Mouse (Mus musculus): ENCODE measurements around the gene Arhgap35. TPM values are rescaled to one million over a fixed set of nuclear protein-coding genes. Genes with fewer than 3 reads are reported as not detected.

Gene Arhgap35
- polyA plus RNA-seq, 1 experiment from 2014 or later: 11.5 TPM

DNA sequence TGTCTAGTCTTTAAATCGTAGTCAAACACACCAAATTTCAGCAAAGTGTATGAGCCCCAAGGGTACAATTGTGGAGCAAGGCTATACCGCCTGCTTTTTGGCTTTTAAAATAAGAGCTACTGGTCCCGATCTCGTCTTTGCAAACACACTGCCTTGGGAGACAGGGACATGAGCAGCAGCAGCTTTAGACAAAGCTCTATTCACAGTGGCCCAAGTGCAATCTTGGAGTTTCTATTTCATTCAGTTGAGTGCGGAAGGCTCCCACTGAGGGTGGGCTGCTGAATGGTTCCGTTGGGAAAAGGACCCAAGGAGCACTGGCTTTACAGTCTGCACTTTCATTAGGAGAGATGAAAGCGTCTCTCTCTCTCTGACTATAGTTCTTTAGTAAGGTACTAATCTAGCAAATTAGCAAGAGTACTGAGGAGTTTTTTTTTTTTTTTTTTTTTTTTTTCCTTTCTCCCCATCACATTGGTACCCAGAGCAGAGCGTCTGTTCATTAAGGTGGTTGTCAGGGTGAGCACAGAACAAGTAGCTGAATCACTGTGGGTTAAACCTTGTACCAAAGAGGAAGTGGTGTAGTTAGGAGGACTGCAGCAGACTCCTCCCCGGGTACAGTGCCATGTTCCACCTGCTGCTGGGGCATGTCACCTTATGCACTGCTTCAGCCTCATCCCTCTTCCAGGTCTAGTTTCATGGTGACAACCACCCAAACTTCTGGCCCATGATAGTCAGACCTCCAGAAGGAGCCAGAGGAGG, 56.8 kb downstream of the Arhgap35 start:
- Histone ChIP-seq H3K4me1 (replicated peaks; ENCODE audit: control insufficient read depth, insufficient read depth, low read length) (no peaks in the 10 kb centered on the region), H3K4me2 (no peak overlapping the region), H3K9ac (ENCODE audit: low read depth, low read length) (no peak overlapping the region), H3K36me3 (ENCODE audit: control insufficient read depth, insufficient read depth, low read length) (peaks cover 11% of the 10 kb centered on the region; the same call in 1 of the 2 replicates), H3K27me3 (replicated peaks; ENCODE audit: control insufficient read depth, insufficient read depth, low read length) (no peaks in the 10 kb centered on the region), H3K4me3 (ENCODE audit: low read depth, low read length) (no peak overlapping the region), H3K27ac (ENCODE audit: low read depth, low read length) (no peak overlapping the region), H3K9me3 (ENCODE audit: control insufficient read depth, low read length) (no peaks in the 10 kb centered on the region)
- DNase-seq (ENCODE audit: low spot score) (no peak), ATAC-seq (replicated peaks; ENCODE audit: low FRiP score) (no peak)
- 81% methylated on average over 9 of the region's 9 CpGs for WGBS

- Histone ChIP-seq H3K4me1 (replicated peaks; ENCODE audit: control insufficient read depth, insufficient read depth, low read length) (no peaks in the 10 kb centered on the region), H3K36me3 (ENCODE audit: control insufficient read depth, insufficient read depth, low read length) (peaks cover 9% of the 10 kb centered on the region; the same call in 1 of the 2 replicates), H3K9me3 (ENCODE audit: control insufficient read depth, low read length) (no peaks in the 10 kb centered on the region), H3K4me2 (no peak overlapping the region), H3K4me3 (ENCODE audit: low read depth, low read length) (no peak overlapping the region), H3K27me3 (replicated peaks; ENCODE audit: control insufficient read depth, insufficient read depth, low read length) (no peaks in the 10 kb centered on the region), H3K9ac (ENCODE audit: low read depth, low read length) (no peak overlapping the region), H3K27ac (ENCODE audit: low read depth, low read length) (no peak overlapping the region)
- ATAC-seq (replicated peaks; ENCODE audit: low FRiP score) (no peak), DNase-seq (ENCODE audit: low spot score) (no peak)
- WGBS: 70% methylated on average over 4 of the region's 4 CpGs
These were observed 57.5 kb downstream of the Arhgap35 start for GRCm38 (mm10) chr7:16557251-16557650.

DNA sequence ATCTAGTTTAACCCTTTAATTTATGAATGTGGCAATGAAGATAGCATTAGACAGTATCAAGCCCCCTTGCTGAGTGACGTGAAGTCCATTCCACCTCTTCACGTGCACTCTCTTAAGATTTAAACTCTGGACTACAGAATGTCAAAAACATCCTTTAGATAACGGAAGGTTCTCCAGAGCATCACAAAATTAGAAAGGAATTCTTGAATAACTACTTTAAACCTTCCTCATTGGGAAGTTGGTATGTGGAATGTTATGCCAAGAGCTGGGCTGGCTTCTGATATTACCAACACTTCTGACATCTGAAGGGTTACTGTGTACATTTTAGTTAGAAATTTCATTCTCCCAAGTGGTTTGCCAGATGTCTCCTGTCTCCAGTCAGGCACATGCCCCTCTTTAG, 60.6 kb downstream of the Arhgap35 start:
- ATAC-seq (replicated peaks; ENCODE audit: low FRiP score) (no peak), DNase-seq (ENCODE audit: low spot score) (no peak)
- Histone ChIP-seq H3K27me3 (replicated peaks; ENCODE audit: control insufficient read depth, insufficient read depth, low read length) (no peaks in the 10 kb centered on the region), H3K4me2 (no peak overlapping the region), H3K36me3 (ENCODE audit: control insufficient read depth, insufficient read depth, low read length) (0 out of 2 replicates have a peak, but pooled peaks cover 2% of the 10 kb centered on the region), H3K9me3 (ENCODE audit: control insufficient read depth, low read length) (no peaks in the 10 kb centered on the region), H3K4me3 (ENCODE audit: low read depth, low read length) (no peak overlapping the region), H3K9ac (ENCODE audit: low read depth, low read length) (no peak overlapping the region), H3K27ac (ENCODE audit: low read depth, low read length) (no peak overlapping the region), H3K4me1 (replicated peaks; ENCODE audit: control insufficient read depth, insufficient read depth, low read length) (no peaks in the 10 kb centered on the region)
- WGBS: 84% methylated on average over 3 of the region's 3 CpGs

DNA sequence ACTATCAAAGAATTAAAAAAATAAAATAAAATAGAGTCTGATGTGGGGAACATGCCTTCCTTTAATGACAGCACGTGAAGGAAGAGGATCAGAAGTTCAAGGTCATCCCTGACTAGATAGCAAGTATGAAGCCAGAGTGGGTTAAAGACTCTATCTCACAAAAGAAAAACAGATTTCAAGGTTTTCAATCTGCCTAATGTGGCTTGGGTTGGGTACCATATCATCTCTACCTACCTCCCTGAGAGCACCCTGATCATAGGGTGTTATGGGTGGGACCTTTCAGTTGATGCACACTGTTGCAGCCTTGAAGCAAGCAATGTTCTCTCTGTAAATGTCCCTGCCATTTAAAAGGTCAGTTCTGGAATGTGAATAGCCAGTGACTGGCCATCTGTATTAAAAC, 63.2 kb downstream of the Arhgap35 start:
- Histone ChIP-seq H3K27me3 (replicated peaks; ENCODE audit: control insufficient read depth, insufficient read depth, low read length) (no peaks in the 10 kb centered on the region), H3K27ac (ENCODE audit: low read depth, low read length) (no peak overlapping the region), H3K36me3 (ENCODE audit: control insufficient read depth, insufficient read depth, low read length) (peaks cover 6% of the 10 kb centered on the region; the same call in 1 of the 2 replicates), H3K4me1 (replicated peaks; ENCODE audit: control insufficient read depth, insufficient read depth, low read length) (no peaks in the 10 kb centered on the region), H3K4me2 (no peak overlapping the region), H3K9me3 (ENCODE audit: control insufficient read depth, low read length) (no peaks in the 10 kb centered on the region), H3K4me3 (ENCODE audit: low read depth, low read length) (no peak overlapping the region), H3K9ac (ENCODE audit: low read depth, low read length) (no peak overlapping the region)
- DNase-seq (ENCODE audit: low spot score) (no peak), ATAC-seq (replicated peaks; ENCODE audit: low FRiP score) (no peak)
- 81% methylated on average over 1 of the region's 1 CpGs for WGBS

GRCm38 (mm10) chr7:16549299-16549698, 65.5 kb downstream of the Arhgap35 start:
- H3K27me3 ChIP-seq (replicated peaks; ENCODE audit: control insufficient read depth, insufficient read depth, low read length): no peaks in the 10 kb centered on the region
- no peak for DNase-seq (ENCODE audit: low spot score)
- H3K4me2 ChIP-seq: no peak overlapping the region
- WGBS: 75% methylated on average over 1 of the region's 1 CpGs
- no peak for ATAC-seq (replicated peaks; ENCODE audit: low FRiP score)
- no peak overlapping the region for H3K27ac ChIP-seq (ENCODE audit: low read depth, low read length)
- no peak overlapping the region for H3K9ac ChIP-seq (ENCODE audit: low read depth, low read length)
- peaks cover 4% of the 10 kb centered on the region; the same call in 1 of the 2 replicates for H3K36me3 ChIP-seq (ENCODE audit: control insufficient read depth, insufficient read depth, low read length)
- no peaks in the 10 kb centered on the region for H3K4me1 ChIP-seq (replicated peaks; ENCODE audit: control insufficient read depth, insufficient read depth, low read length)
- no peaks in the 10 kb centered on the region for H3K9me3 ChIP-seq (ENCODE audit: control insufficient read depth, low read length)
- no peak overlapping the region for H3K4me3 ChIP-seq (ENCODE audit: low read depth, low read length)

GRCm38 (mm10) chr7:16544770-16545169, 70.0 kb downstream of the Arhgap35 start:
- Histone ChIP-seq H3K9me3 (ENCODE audit: control insufficient read depth, low read length) (no peaks in the 10 kb centered on the region), H3K9ac (ENCODE audit: low read depth, low read length) (no peak overlapping the region), H3K4me1 (replicated peaks; ENCODE audit: control insufficient read depth, insufficient read depth, low read length) (no peaks in the 10 kb centered on the region), H3K4me3 (ENCODE audit: low read depth, low read length) (no peak overlapping the region), H3K27ac (ENCODE audit: low read depth, low read length) (no peak overlapping the region), H3K27me3 (replicated peaks; ENCODE audit: control insufficient read depth, insufficient read depth, low read length) (no peaks in the 10 kb centered on the region), H3K36me3 (ENCODE audit: control insufficient read depth, insufficient read depth, low read length) (peaks cover 8% of the 10 kb centered on the region; the same call in 1 of the 2 replicates), H3K4me2 (no peak overlapping the region)
- ATAC-seq (replicated peaks; ENCODE audit: low FRiP score): no peak
- DNase-seq (ENCODE audit: low spot score): no peak
- 81% methylated on average over 8 of the region's 8 CpGs for WGBS

DNA sequence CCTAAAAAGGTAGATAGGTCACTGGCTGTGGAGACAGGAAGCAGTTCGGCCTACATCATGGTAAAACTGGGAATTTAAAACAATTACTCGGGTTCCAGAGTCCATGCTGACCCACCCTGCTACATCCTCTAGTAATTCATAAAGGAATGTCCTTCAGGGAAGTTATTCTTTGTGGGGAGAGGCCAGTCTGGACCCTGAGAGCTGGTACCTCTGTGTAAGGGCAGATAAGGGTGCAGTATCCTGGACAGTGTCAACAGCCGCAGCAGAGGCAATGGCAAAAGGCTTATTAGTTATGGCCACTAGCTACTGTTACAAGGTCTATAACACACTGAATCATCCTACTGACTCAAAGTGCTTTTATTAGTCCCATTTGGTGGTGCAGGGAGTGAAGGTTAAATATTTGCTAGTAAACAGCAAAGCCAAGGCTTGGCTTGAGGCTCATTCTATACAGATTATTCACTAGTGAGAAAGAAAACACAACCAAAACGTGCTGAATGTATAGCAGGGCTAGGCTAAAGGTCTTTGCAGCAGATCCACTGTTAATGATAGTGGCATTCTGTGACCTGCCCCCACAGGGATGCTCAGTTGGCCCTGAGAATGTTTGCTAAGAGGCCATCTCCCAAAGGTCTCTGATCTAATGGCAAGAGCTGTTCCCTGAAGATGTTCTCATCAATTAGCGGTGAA, 77.4 kb downstream of the Arhgap35 start:
- WGBS: 83% methylated on average over 5 of the region's 5 CpGs
- Histone ChIP-seq H3K27ac (ENCODE audit: low read depth, low read length) (no peak overlapping the region), H3K4me1 (replicated peaks; ENCODE audit: control insufficient read depth, insufficient read depth, low read length) (no peaks in the 10 kb centered on the region), H3K9ac (ENCODE audit: low read depth, low read length) (no peak overlapping the region), H3K36me3 (ENCODE audit: control insufficient read depth, insufficient read depth, low read length) (peaks cover 14% of the 10 kb centered on the region), H3K9me3 (ENCODE audit: control insufficient read depth, low read length) (no peaks in the 10 kb centered on the region), H3K4me3 (ENCODE audit: low read depth, low read length) (no peak overlapping the region), H3K4me2 (no peak overlapping the region), H3K27me3 (replicated peaks; ENCODE audit: control insufficient read depth, insufficient read depth, low read length) (no peaks in the 10 kb centered on the region)
- DNase-seq (ENCODE audit: low spot score): no peak
- no peak for ATAC-seq (replicated peaks; ENCODE audit: low FRiP score)

- Histone ChIP-seq H3K4me1 (replicated peaks; ENCODE audit: control insufficient read depth, insufficient read depth, low read length) (no peaks in the 10 kb centered on the region), H3K27me3 (replicated peaks; ENCODE audit: control insufficient read depth, insufficient read depth, low read length) (no peaks in the 10 kb centered on the region), H3K9ac (ENCODE audit: low read depth, low read length) (no peak overlapping the region), H3K4me3 (ENCODE audit: low read depth, low read length) (no peak overlapping the region), H3K4me2 (no peak overlapping the region), H3K9me3 (ENCODE audit: control insufficient read depth, low read length) (no peaks in the 10 kb centered on the region), H3K36me3 (ENCODE audit: control insufficient read depth, insufficient read depth, low read length) (no peaks in the 10 kb centered on the region), H3K27ac (ENCODE audit: low read depth, low read length) (no peak overlapping the region)
- DNase-seq (ENCODE audit: low spot score) (no peak), ATAC-seq (replicated peaks; ENCODE audit: low FRiP score) (no peak)
- WGBS: 88% methylated on average over 2 of the region's 2 CpGs
These were observed 88.8 kb downstream of the Arhgap35 start for GRCm38 (mm10) chr7:16525995-16526394.

- DNase-seq (ENCODE audit: low spot score): no peak
- ATAC-seq (replicated peaks; ENCODE audit: low FRiP score): no peak
- 90% methylated on average over 3 of the region's 3 CpGs for WGBS
- Histone ChIP-seq H3K27ac (ENCODE audit: low read depth, low read length) (no peak overlapping the region), H3K4me2 (no peak overlapping the region), H3K27me3 (replicated peaks; ENCODE audit: control insufficient read depth, insufficient read depth, low read length) (no peaks in the 10 kb centered on the region), H3K9ac (ENCODE audit: low read depth, low read length) (no peak overlapping the region), H3K9me3 (ENCODE audit: control insufficient read depth, low read length) (no peaks in the 10 kb centered on the region), H3K4me1 (replicated peaks; ENCODE audit: control insufficient read depth, insufficient read depth, low read length) (no peaks in the 10 kb centered on the region), H3K36me3 (ENCODE audit: control insufficient read depth, insufficient read depth, low read length) (no peaks in the 10 kb centered on the region), H3K4me3 (ENCODE audit: low read depth, low read length) (no peak overlapping the region)
These were observed 89.3 kb downstream of the Arhgap35 start for GRCm38 (mm10) chr7:16525448-16525847.
